Mouse (Mus musculus) CH12.LX (cell line): Measurements from ENCODE around the gene Lrfn4. TPM values are rescaled to one million over a fixed set of nuclear protein-coding genes. Genes with fewer than 3 reads are reported as not detected.

Experiments used
- DNase-seq: peaks from one replicate; pipeline ENCODE4 v3.0.0-alpha.2; 2013; ENCODE audit errors: extremely low read depth
- H3K27ac ChIP-seq: 2 replicates; pipeline ENCODE4 v1.5.1; 2012; ENCODE audit warnings: low read depth, mild to moderate bottlenecking, control low read depth, moderate library complexity; ENCODE audit not compliant: insufficient read depth
- H3K27me3 ChIP-seq: replicated peaks from 2 replicates; pipeline ENCODE3; 2012; ENCODE audit warnings: inconsistent platforms
- H3K36me3 ChIP-seq, 2 experiments: replicated peaks in 1 of 2; 2 replicates each; pipeline versions ENCODE3 to v1.6.1; 2012; ENCODE audit warnings: inconsistent platforms in 1 of 2, low read length in 1 of 2, mild to moderate bottlenecking in 1 of 2, mixed read lengths in 1 of 2, moderate library complexity in 1 of 2; ENCODE audit not compliant: control insufficient read depth in 1 of 2, insufficient read depth in 1 of 2
- H3K4me1 ChIP-seq, 2 experiments: 2 replicates each; pipeline ENCODE4 v1.6.1; 2012; ENCODE audit warnings: inconsistent platforms in 1 of 2, moderate library complexity in 1 of 2; ENCODE audit not compliant: insufficient read depth in 2 of 2, control insufficient read depth in 1 of 2
- H3K4me2 ChIP-seq: 2 replicates; pipeline ENCODE4 v1.6.1; 2012; ENCODE audit warnings: low read depth, mild to moderate bottlenecking, control low read depth; ENCODE audit not compliant: poor library complexity, insufficient read depth, severe bottlenecking
- H3K4me3 ChIP-seq, 3 experiments: fragments of 150-350 bp in 1 of 3; sonication (generic) in 1 of 3; replicated peaks in 1 of 3; 2 replicates each; pipeline versions ENCODE3 to v1.5.1; 2011 to 2012; ENCODE audit warnings: low read depth in 2 of 3, low read length in 2 of 3, mild to moderate bottlenecking in 2 of 3, moderate library complexity in 2 of 3, control low read depth in 1 of 3, improper control_type of control experiment in 1 of 3, inconsistent platforms in 1 of 3, mixed read lengths in 1 of 3; ENCODE audit not compliant: poor library complexity in 1 of 3
- H3K79me2 ChIP-seq: replicated peaks from 2 replicates; pipeline ENCODE4 v1.6.1; 2012; ENCODE audit warnings: mild to moderate bottlenecking, moderate library complexity; ENCODE audit not compliant: control insufficient read depth, poor library complexity, insufficient read depth, severe bottlenecking; ENCODE audit errors: extremely low read depth
- H3K9ac ChIP-seq: 2 replicates; pipeline ENCODE4 v1.6.1; 2012; ENCODE audit warnings: low read depth, mild to moderate bottlenecking, control low read depth, moderate library complexity; ENCODE audit not compliant: insufficient read depth
- H3K9me3 ChIP-seq: replicated peaks from 2 replicates; pipeline ENCODE3; 2012; ENCODE audit warnings: low read length, inconsistent platforms, mixed read lengths
- BHLHE40 ChIP-seq: IDR thresholded peaks from 2 replicates; pipeline ENCODE4 v1.6.1; 2011; ENCODE audit warnings: mild to moderate bottlenecking, low read depth, low read length, improper control_type of control experiment
- CHD1 ChIP-seq: IDR thresholded peaks from 2 replicates; pipeline ENCODE4 v1.6.1; 2012; ENCODE audit warnings: low read depth, low read length, improper control_type of control experiment, inconsistent platforms
- CHD2 ChIP-seq: IDR thresholded peaks from 2 replicates; pipeline ENCODE4 v1.6.1; 2011; ENCODE audit warnings: low read length, improper control_type of control experiment
- CTCF ChIP-seq, 2 experiments: IDR thresholded peaks in 1 of 2; conservative IDR thresholded peaks in 1 of 2; 2 replicates each; pipeline ENCODE4 v1.5.1; 2011 to 2012; ENCODE audit warnings: low read depth in 2 of 2, low read length in 2 of 2, improper control_type of control experiment in 1 of 2, inconsistent platforms in 1 of 2, mild to moderate bottlenecking in 1 of 2, moderate library complexity in 1 of 2
- ELF1 ChIP-seq: IDR thresholded peaks from 2 replicates; pipeline ENCODE4 v1.6.1; 2014; ENCODE audit warnings: low read depth, mild to moderate bottlenecking, inconsistent platforms, low read length, improper control_type of control experiment
- EP300 ChIP-seq: IDR thresholded peaks from 2 replicates; pipeline ENCODE4 v1.6.1; 2011; ENCODE audit warnings: low read length, improper control_type of control experiment
- GABPA ChIP-seq: IDR thresholded peaks from 2 replicates; pipeline ENCODE4 v1.6.1; 2012; ENCODE audit warnings: low read depth, low read length, improper control_type of control experiment, inconsistent platforms; ENCODE audit not compliant: insufficient replicate concordance
- JUN ChIP-seq: IDR thresholded peaks from 2 replicates; pipeline ENCODE4 v1.6.1; 2011; ENCODE audit warnings: low read depth, mild to moderate bottlenecking, low read length, improper control_type of control experiment, moderate library complexity; ENCODE audit not compliant: insufficient read depth
- JUND ChIP-seq: conservative IDR thresholded peaks from 2 replicates; pipeline ENCODE4 v1.6.1; 2011; ENCODE audit warnings: low read depth, low read length, improper control_type of control experiment
- KAT2A ChIP-seq: IDR thresholded peaks from 2 replicates; pipeline ENCODE4 v1.6.1; 2012; ENCODE audit warnings: low read length, improper control_type of control experiment, inconsistent platforms; ENCODE audit not compliant: insufficient replicate concordance
- MAFK ChIP-seq: IDR thresholded peaks from 2 replicates; pipeline ENCODE4 v1.6.1; 2011; ENCODE audit warnings: low read length, improper control_type of control experiment; ENCODE audit not compliant: insufficient replicate concordance
- MAX ChIP-seq: IDR thresholded peaks from 2 replicates; pipeline ENCODE4 v1.6.1; 2011; ENCODE audit warnings: low read length, improper control_type of control experiment
- MXI1 ChIP-seq: IDR thresholded peaks from 2 replicates; pipeline ENCODE4 v1.6.1; 2011; ENCODE audit warnings: mild to moderate bottlenecking, low read depth, low read length, improper control_type of control experiment
- NELFE ChIP-seq: IDR thresholded peaks from 2 replicates; pipeline ENCODE4 v1.6.1; 2011; ENCODE audit warnings: low read depth, low read length, improper control_type of control experiment
- NRF1 ChIP-seq: IDR thresholded peaks from 2 replicates; pipeline ENCODE4 v1.6.1; 2014; ENCODE audit warnings: low read depth, mild to moderate bottlenecking, inconsistent platforms, low read length, improper control_type of control experiment, moderate library complexity
- PAX5 ChIP-seq: IDR thresholded peaks from 2 replicates; pipeline ENCODE4 v1.6.1; 2012; ENCODE audit warnings: low read length, inconsistent platforms, mixed read lengths
- POLR2A ChIP-seq: IDR thresholded peaks from 2 replicates; pipeline ENCODE4 v1.6.1; 2011; ENCODE audit warnings: low read depth, mild to moderate bottlenecking, improper control_type of control experiment, low read length
- RAD21 ChIP-seq: IDR thresholded peaks from 2 replicates; pipeline ENCODE4 v1.6.1; 2011; ENCODE audit warnings: low read depth, mild to moderate bottlenecking, low read length, improper control_type of control experiment, moderate library complexity
- RCOR1 ChIP-seq: conservative IDR thresholded peaks from 2 replicates; pipeline ENCODE4 v1.6.1; 2012; ENCODE audit warnings: low read depth, mild to moderate bottlenecking, inconsistent platforms, low read length, improper control_type of control experiment
- SIN3A ChIP-seq: IDR thresholded peaks from 2 replicates; pipeline ENCODE4 v1.6.1; 2012; ENCODE audit warnings: low read length, improper control_type of control experiment, inconsistent platforms
- SMC3 ChIP-seq: IDR thresholded peaks from 2 replicates; pipeline ENCODE4 v1.6.1; 2011; ENCODE audit warnings: low read depth, low read length, improper control_type of control experiment
- UBTF ChIP-seq: IDR thresholded peaks from 2 replicates; pipeline ENCODE4 v1.6.1; 2012; ENCODE audit warnings: low read depth, mild to moderate bottlenecking, inconsistent platforms, low read length, improper control_type of control experiment, moderate library complexity
- USF2 ChIP-seq: conservative IDR thresholded peaks from 2 replicates; pipeline ENCODE4 v1.6.1; 2011; ENCODE audit warnings: low read depth, low read length, improper control_type of control experiment
- ZC3H11A ChIP-seq: IDR thresholded peaks from 2 replicates; pipeline ENCODE4 v1.6.1; 2012; ENCODE audit warnings: low read depth, mild to moderate bottlenecking, inconsistent platforms, low read length, improper control_type of control experiment
- ZKSCAN1 ChIP-seq: IDR thresholded peaks from 2 replicates; pipeline ENCODE4 v1.6.1; 2012; ENCODE audit warnings: low read depth, inconsistent platforms, low read length, improper control_type of control experiment, borderline replicate concordance
- ZMIZ1 ChIP-seq: IDR thresholded peaks from 2 replicates; pipeline ENCODE4 v1.6.1; 2012; ENCODE audit warnings: low read depth, mild to moderate bottlenecking, inconsistent platforms, low read length, improper control_type of control experiment
- ZNF384 ChIP-seq: IDR thresholded peaks from 2 replicates; pipeline ENCODE4 v1.6.1; 2012; ENCODE audit warnings: low read depth, low read length, improper control_type of control experiment, inconsistent platforms
- dilution Hi-C: fragments of 300-500 bp; cut with MboI; formaldehyde crosslinking; loops from 2 replicates; pipeline ENCODE4 v1.14.3; 2020; ENCODE audit warnings: low sequenced_read_pairs; ENCODE audit not compliant: extremely low pct_unique_long_range_greater_than_20kb, extremely low pct_ligation_motif_present
- in situ Hi-C: fragments of 300-500 bp; cut with MboI; formaldehyde crosslinking; loops from 3 replicates; pipeline ENCODE4 v1.14.3; 2019; ENCODE audit warnings: low sequenced_read_pairs, low pct_ligation_motif_present, low pct_unique_long_range_greater_than_20kb, mixed read lengths
- polyA plus RNA-seq: library from polyadenylated mRNA; unstranded; fragments of >175 nt; gene quantifications from 2 replicates; pipeline ENCODE4 v1.2.1, GENCODE M21; 2012; ENCODE audit warnings: low read depth; ENCODE audit not compliant: insufficient read length
- total RNA-seq, 2 experiments: library from RNA; depleted of rRNA; stranded (reverse); fragments of 300-350 nt in 1 of 2; fragments of >200 nt in 1 of 2; gene quantifications; 2 replicates each; pipeline ENCODE4 v1.2.3; 2012 to 2014

Gene Lrfn4
- total and polyA plus RNA-seq, 3 experiments = 0.75 to 2.3 (median 1.9) TPM

DNA sequence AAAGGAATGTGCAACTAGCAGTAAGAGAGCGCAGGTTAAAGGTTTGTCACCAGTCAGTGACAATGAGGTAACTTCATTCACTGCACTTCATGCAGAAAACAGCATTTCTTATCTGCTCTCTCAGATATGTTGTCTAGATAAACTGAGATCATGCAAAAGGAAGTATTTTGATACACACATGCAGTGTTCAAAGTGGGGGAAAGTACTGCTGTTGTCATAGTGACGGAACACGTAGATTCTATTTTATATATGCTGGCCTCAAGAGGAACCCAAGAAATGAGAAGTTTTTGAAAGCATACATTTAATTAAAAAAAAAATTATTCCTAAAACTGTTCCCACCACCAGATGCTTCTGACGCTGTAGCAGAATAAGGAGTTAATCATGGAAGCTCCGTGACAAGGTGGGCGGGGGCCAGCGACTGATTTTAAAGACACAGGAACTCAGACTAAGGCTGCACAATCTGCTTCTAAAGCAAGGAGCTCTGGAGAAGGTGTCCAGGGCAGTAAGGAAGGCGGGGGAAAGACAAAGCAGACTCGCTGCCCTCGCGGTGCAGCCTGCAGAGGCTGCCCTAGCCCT, 31.5 kb upstream of the Lrfn4 start:
- Histone ChIP-seq H3K79me2 (no peaks in the 10 kb centered on the region), H3K27ac (no peak overlapping the region), H3K27me3 (peaks cover 9% of the 10 kb centered on the region), H3K36me3 (no peaks in the 10 kb centered on the region), H3K4me1 (no peaks in the 10 kb centered on the region), H3K9me3 (no peaks in the 10 kb centered on the region), H3K4me2 (no peak overlapping the region), H3K4me3 (no peak overlapping the region), H3K9ac (no peak overlapping the region)
- TF ChIP-seq CHD2 (no peak), ZKSCAN1 (no peak), NRF1 (no peak), MXI1 (no peak), JUN (no peak), ZNF384 (no peak), GABPA (no peak), UBTF (no peak), ZMIZ1 (no peak), CTCF (conservative IDR thresholded peaks at IDR 0.05 in 1 of 2, IDR thresholded peaks at IDR 0.05 in 1 of 2; ENCODE audit: low read depth in 2 of 2, low read length in 2 of 2) (no peak), MAX (no peak), KAT2A (no peak), MAFK (no peak), BHLHE40 (no peak), SMC3 (no peak), CHD1 (no peak), USF2 (no peak)
- dilution Hi-C loops = no loop called here
- in situ Hi-C loops = loop anchor here (25.0 kb wide), 2 partner anchors 215 to 340 kb away; partner anchors contain the start of genes Ctsf and Npas4
- no peak for DNase-seq

GRCm38 (mm10) chr19:4644271-4644670, 28.8 kb upstream of the Lrfn4 start:
- H3K79me2 ChIP-seq = no peaks in the 10 kb centered on the region
- no peaks in the 10 kb centered on the region for H3K4me1 ChIP-seq
- TF ChIP-seq EP300 (no peak), POLR2A (no peak), ZKSCAN1 (no peak), SIN3A (no peak), MXI1 (no peak), JUND (no peak), ZC3H11A (no peak), RCOR1 (no peak), RAD21 (peak; percentile 51), NELFE (no peak), ELF1 (no peak), USF2 (no peak), MAX (no peak), CTCF (conservative IDR thresholded peaks at IDR 0.05 in 1 of 2, IDR thresholded peaks at IDR 0.05 in 1 of 2; ENCODE audit: low read depth in 2 of 2, low read length in 2 of 2) (peak; percentile 19 to 58; a peak in 2 of 4 replicates), PAX5 (no peak), SMC3 (peak; percentile 47)
- no peak overlapping the region for H3K27ac ChIP-seq
- DNase-seq = no peak
- no peaks in the 10 kb centered on the region for H3K9me3 ChIP-seq
- H3K4me3 ChIP-seq = no peak overlapping the region
- no peaks in the 10 kb centered on the region for H3K36me3 ChIP-seq
- dilution Hi-C loops = no loop called here
- H3K4me2 ChIP-seq = no peak overlapping the region
- H3K9ac ChIP-seq = no peak overlapping the region
- peaks cover 10% of the 10 kb centered on the region for H3K27me3 ChIP-seq
- in situ Hi-C loops = loop anchor here (25.0 kb wide), 2 partner anchors 218 to 343 kb away; partner anchors contain the start of genes Ctsf and Npas4
